Mouse (Mus musculus) R1 (cell line): ENCODE data around the gene Hoxd4.

Experiments used
- DNase-seq: peaks from one replicate; pipeline ENCODE4 v3.0.0-alpha.2; 2018; ENCODE audit warnings: low read depth, low spot score

Hoxd4 gene

DNA sequence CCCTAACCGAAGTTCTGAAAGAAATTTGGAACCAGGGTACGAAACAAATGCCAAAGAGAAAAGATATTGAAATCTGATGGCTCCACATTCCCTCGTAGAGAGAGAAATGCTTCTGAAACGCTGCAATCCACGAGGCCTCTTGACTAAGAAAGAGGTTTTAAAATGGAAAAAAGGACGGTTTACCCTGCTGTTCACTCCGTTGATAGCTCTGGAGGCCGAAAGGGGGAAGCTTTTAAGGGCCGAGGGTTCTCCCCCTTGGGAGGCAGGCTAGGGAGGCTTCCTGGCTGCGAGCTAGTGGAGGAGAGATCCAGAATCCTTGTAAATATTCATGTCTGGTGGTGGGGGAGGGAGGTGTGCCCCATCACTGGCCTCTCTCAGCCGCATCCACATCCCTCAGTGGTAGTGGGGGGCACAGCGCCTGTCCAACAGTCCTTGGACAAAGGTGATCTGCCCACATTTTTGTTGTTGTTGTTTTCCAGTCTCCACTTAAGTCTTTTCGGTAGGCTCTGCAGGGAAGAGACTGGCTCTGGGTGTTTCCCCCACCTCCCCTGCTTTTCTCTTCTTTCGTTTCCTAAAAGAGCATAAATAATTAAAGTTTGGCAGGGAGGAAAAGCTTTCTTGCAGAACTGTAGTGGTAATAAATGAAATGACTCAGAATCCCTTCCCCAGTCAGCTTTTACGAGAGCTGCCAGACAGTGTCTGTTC lies 32.7 kb upstream of the Hoxd4 start, which contains the start of gene Hoxd11:
Hoxd11 (plus strand) TSS at position 667 of the 705 bp plus-strand sequence.
- DNase-seq, result peak; percentile 41

DNA sequence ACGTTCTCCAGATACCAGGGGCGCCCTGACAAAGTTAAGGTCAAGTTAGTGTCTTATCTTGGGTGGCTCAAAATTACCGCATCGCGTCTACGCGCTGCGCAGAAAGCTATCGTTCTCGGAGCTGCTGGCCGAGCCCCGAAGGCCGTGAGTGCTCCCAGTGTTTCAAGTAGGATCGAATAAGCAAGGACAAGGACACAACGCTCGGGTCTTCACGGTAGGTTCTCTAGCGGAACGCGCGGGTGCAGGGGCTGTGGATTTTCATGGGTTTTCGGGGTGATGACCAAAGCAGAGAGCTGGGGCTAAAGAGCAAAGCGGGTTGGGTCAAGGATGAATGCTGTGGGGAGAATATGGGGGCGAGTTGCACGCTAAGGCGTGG lies 32.1 kb upstream of the Hoxd4 start:
- peak; percentile 60 for DNase-seq

DNA sequence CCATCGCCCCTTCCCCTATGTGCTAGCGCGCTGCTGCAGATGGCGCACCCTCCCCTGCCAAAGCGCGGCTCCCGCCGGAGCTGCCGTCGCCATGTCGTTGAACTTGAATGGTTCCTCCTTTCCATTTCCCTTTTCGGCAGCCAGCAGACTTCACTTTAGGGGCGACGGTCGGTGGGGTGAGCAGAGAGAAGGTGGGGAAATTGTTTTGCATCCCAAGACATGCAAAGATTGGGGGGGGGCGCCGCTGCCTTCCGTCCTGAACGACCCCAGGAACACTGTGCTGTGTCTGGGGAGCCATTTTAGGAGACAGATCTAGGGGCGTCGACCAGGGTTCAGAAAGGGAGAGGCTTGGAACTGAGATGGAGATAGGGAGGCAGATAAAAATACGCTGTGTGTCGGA lies 31.7 kb upstream of the Hoxd4 start:
- DNase-seq, result peak; percentile 57

DNA sequence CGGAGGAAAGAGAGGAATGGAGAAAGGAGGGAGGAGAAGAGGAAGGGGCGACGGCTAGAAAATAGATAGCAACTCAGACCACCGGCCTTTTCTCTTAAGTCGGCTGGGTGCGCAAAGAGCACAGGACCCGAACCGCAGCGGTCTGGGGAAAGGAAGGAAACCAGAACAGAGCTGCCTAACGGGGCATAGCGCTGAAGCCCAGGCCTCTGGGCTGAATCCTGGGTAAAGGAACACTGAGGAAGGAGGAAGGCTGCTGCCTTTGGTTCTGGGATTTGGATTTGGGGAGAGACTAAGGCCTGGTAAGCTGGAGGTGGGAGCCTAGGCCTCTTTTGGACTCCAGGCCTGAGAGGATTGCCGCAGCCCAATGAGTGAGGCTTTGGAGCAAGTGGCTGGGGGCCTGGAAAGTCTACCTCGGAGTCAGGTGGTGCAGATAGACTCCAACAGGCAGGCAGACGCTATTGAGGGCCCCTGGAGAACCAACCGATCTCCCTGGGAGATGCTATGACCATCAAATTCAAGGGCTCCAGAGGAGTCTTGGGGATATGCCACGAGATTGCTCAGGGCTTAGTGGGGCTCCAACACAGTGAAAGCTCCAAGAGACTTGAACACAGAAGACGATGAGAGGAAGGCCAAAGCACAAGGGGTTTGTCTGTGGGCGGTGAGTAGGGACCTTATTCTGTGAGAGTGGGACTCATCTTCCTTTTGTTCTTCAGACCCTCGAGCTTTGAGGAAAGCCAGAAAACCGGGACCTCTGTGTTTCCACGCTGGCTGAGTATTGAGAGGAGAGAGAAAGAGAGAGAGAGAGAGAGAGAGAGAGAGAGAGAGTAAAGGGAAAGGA lies 30.9 kb upstream of the Hoxd4 start:
- DNase-seq, result peak; percentile 41

DNA sequence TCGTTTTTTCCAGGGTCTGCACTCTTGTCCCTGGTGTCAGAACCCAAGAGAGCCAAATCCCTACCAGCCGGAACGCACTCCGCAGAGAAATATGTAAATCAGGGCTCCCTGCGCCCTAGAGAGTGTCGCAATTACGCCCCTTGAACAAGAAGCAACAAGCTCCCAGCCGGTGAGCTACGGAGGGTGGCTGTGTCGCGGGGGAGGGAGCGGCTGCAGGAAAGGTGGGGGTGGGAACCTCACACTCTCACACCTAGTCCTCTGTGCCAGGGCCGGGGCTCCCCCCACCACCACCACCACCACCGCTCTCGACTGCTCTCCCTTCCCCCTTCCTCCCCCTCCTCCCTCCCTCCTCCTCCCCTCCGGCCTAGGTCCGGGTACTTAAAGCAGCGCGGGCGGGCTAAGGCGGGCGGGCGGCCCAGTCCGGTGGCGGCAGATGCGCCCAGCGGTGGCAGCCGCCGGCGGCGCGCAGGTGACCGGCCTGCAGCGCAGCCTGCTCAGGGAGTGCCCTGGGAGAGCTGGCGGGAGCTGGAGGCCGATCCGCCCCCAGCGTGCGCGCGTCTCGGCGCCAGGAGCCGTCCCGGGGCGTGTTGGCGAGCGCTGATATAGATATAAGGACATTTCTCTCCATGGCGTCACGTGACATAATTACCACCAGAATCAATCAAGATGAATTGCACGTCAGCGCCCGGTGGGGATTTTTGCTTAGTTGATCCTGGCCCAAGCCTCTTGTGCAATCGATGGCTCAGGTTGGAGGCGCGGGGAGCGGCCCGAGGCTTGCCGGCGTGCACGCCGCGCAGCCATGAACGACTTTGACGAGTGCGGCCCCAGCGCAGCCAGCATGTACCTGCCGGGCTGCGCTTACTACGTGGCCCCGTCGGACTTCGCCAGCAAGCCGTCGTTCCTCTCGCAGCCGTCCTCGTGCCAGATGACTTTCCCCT lies 29.9 kb upstream of the Hoxd4 start:
- peak; percentile 81 for DNase-seq

DNA sequence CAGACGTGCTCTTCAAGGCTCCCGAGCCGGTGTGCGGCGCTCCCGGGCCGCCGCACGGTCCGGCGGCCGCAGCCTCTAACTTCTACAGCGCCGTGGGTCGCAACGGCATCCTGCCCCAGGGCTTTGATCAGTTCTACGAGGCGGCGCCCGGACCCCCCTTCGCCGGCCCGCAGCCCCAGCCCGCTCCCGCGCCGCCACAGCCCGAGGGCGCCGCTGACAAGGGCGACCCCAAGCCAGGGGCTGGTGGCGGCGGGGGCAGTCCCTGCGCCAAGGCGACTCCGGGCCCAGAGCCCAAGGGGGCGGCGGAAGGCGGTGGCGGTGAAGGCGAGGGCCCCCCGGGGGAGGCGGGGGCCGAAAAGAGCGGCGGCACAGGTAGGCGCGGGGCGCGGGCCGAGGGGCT lies 28.9 kb upstream of the Hoxd4 start:
- DNase-seq, result peak; percentile 27

DNA sequence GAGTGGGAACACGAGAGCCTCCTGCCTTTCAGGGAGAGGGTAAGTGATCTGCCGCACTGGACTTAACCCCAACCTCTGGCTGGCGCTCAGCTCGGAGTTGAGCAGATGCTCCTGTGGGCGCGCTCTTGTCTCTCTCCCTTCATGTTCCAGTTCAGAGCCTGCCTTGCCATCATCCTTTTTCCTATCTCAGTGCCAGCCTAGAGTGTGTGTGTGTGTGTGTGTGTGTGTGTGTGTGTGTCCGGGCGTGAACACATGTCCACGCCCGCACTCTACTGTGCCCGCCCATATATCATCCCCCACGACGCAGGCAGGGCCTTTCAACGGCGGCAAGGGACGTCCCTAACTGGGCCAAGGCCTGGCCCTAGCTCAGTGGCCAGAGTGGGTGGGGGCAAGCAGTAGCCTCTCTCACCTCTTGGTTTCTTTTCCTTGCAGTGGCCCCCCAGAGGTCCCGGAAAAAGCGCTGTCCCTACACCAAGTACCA lies 28.2 kb upstream of the Hoxd4 start:
- DNase-seq, result peak; percentile 54

DNA sequence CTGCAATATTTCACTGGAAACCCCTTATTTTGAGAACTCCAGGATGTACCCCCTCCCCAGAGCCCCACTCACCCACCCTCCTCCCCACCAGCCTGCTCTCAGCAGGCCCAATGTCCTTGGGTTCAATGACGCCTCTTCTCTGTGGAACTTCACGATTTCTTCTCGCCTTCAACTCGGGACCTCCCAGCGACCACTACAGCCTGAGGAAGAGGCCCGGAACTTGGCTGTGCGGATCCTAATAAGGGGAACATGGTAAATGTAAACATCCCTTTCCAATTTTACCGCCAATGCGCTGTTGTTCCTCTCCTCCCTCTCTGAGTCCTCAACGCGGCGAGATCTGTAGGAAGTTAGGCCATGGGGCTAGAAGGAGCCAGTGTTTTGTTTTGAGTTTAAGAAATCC lies 27.6 kb upstream of the Hoxd4 start:
- peak; percentile 12 for DNase-seq

DNA sequence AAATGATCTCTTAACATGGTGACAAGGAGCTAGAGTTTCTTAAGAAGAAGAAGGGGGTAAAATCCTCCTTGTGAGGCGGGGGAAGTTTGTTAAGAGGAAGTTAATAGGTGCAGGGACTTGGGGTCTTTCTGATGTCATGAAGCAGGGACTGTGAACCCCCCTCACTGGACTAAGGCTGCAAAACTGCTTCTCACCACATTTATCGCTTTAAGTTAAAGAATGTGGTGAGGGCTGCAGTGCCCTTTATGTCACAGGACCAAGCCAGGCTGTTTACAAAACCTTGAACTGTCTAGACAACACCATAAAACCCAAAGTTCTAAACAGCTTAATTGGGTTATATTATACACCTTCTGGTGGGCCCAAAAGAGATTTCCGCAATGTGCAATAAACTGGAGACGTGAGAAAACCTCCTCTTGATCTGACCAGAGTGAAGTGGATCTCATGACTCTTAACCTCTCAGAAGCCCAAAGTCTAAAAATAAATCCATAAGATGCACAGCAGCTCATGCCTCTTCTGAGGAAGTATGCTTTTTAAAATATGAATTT lies 26.6 kb upstream of the Hoxd4 start:
- DNase-seq, result no peak

DNA sequence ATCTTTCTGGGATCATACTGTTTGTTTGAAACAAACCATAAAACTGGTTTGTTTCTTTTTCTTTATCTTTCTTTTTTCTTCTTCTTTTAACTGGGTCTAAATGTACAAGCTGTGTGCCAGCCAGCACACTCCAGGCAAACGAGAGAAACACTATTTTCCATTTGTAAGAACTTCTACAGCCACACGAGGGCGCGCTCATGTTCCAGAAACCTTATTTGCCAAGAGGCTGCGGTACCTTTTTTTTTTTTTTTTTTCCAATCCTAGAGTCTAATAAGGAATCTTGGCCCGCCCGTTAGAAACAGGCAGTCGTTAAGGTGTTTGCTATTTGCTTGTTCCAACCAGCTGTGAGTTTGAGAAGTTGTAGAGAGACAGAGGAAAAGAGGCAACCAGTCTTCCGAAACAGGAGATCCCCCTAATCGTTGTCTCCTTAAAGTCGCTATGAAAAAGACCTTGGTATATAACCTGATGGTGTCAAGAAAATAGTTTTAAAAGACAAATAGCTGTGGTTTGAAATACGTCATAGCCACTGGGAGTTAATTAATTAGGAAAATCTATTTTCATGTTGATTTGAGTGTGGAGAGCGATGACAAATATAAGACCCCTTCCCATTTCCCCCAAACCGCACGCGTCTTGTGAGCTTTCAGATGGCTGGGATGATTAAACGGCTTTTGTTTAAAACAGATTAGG lies 25.3 kb upstream of the Hoxd4 start:
- peak; percentile 88 for DNase-seq

DNA sequence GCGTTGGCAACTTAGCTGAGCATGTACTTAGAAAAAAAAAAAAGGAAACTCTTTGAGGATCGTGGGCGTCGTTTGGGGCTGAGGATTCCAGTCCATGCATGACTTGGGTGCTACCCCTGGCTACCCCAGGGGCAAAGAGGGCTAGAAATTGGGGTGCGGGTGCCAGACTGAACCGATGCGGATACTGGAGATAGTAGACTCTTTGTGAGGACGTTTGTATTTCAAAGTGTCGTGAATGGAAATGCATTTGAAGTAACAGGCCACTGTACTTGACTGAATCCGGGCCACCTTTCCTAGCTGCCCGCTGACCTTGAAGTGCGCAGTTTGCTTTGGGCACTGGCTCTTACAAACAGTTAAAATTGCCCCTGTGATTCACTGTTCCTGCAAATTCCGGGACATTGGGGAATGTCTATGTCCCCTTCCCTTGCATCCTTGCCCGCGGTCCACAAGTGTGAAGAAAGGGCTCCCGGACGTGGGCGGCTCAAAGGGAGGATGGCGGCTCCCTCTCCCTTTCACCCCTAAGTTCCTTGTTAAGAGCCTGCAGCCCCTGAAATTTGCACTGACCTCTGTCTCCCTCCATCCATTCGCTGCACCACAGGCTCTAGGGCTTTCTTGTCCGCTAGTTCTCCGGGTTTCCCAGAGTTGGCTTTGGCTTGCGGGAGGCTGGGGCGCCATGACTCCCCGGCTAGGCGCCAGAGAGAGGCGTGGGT lies 24.6 kb upstream of the Hoxd4 start:
- peak; percentile 39 for DNase-seq

DNA sequence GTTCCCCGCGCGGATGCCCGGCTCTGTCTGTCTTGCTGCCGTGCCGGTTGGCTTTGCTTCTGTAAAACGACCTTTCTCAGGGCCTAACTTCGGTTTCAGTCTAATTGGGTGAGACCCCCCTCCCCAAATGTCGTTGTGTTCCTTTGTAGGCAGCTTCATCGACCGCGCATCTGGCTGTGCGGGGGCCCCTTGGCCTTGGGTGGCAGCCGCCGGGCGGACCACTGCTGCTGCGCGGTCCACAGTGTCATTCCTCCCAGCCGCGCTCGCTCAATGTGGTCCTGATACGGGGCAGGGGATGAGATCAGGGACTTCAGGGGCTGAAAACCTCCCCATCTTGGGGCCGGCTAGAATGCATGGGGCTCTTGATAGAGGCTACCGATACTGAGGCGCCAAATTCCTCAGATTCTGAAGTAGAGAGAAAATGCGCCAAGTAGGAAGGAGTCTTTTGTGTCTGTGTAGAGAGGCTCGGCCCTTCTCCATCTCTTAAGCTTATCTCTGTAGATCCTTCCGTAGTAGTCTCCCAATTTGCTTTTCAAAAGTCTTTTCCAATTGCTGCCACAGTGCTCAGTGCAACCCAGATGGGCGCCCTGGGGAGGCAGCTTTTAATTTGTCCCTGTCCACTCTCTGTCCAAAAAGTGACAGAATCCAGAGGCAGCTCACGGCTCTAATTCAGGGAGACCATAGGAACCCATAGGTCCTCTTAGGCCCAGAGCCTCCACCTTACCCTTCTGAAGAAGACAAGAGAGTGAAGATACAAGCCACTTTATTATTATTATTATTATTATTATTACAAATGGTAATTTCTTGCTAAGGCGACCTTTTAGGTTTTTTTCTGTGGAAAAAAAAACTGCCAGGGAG lies 23.8 kb upstream of the Hoxd4 start:
- peak; percentile 49 for DNase-seq

DNA sequence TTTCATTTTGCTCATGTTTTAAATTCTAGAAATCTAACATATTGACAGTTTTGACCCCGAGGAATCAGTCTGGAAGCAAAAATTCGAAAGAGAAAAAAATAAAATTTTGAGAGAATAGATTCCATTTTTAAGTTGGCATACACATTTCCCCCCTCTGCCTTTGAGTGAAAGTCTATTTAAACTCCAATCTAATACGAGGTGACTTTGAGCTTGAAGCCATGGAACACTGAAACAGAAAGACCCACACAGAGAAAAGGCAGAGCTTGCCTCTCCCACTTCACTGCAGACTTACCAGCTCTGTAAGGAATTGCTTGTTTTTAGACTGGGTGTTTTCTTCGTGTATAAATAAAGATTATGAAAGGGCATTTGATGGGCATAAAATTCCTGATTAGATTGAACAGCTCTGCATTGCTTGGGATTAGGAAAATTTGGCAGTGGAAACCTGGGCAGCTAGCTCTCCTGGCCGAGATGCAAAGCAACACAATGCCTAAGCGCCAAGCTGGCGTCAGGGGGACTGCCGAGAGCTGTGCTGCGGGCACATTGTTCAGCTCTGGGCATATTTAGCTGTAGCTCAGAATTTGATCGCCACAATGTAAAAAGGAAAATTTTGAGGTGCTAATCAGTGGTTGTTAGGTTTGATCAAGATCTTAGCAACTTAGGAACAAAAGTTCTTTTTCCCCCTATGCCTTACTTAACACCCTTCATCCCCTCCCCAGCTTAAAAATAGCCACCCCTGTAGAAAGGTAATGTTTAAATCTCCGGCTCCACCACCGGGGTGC lies 22.7 kb upstream of the Hoxd4 start:
- DNase-seq, result no peak

DNA sequence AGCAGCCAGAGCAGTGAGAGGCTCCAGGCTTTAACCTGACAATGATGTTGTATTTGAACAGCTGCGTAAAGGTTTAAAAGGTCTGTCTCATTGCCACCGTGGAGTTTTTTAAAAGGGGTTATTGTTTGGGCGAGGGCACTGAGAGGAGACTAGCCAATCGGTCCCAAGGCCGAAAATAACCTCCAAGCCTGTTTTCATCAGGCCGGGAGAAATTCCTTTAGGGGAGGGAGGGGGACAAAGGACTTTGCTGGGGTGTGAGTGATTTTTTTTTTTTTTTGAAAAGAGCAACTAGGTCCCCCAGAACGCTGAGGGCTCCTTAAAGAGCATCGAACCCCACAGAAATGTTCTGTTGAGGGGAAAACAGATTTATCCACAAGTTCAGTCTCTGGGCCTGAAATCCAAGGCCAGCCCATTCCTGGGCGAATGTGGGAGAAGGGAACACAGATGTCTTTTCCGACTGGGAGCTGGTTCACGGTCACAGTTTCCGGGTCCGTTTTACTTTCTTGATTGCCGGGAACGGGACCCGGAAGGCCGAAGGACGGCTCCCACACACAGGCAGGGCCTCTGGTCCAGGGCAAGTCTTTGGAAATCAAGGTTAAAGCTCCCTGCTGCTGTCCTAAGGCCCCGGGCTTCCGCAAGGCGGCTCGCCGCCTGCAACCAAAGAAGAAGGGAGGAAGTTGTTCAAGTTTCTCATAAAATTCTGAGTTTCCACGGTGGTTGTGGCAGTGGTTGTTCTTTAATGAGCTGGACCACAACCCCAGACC lies 22.0 kb upstream of the Hoxd4 start:
- DNase-seq, result peak; percentile 33

DNA sequence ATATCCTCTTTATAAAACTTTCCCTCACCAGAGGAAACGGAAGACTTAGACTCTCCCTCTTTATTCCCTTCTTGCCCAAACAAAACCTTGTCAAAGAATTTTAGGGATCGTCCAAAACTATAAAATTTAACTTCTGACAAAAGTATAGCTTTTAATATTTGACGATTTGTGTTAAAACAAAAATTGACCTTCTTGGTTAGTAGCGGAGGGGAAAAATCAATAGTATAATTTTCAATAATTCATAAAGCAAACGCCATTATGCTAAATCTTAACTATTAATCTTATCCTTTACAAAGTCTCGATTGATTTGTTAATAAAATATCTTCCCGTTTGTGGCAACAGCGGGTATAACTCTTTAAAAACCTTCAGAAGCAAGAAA lies 21.4 kb upstream of the Hoxd4 start:
- DNase-seq, result no peak

DNA sequence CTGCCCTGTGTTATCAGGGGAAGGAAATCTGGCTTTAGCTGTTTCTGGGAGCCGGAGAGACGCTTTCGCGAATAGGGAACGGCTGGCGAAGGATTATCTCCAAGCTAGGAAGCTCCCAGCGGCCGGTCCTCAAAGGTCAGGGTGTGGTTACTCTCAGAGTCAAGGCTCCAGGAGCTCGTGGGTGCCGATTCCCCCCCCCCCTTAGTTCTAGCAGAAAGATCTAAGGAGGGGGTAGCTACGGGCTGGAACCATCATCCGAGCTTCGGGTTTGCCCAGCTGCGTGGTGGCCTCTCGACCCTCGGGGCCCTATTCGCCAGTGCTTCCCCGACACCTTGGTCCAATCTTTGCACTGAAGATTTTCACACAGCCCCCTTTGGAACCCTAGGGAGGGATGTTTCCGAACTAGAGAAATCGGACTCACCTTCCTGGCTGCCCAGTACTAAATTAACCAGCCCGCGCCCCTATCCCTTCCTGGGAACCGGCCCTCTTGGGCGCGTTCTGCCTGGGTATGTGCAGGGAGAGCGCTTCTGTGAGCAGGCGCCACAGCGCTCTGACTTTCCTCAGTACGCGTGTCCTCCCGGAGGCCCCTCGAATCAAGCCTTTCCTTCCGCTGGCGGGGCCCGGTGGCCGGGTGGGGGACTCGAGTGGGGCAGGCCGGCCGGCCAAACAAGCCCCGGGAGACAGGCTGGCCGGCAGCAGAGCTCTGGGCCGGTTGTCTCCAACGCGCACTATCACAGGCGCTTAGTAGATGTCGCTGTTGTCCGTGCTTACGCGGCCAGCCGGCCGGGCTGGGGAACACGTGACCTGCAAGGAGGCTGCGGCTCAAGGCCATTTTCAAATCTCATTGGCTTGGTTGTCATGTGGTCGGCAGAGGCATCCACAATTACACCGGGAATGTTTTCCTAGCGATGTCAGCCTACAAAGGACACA lies 20.4 kb upstream of the Hoxd4 start, which contains the start of gene Hoxd10:
Hoxd10 (plus strand) TSS at position 903 of the 930 bp plus-strand sequence.
- DNase-seq, result peak; percentile 92
